In genomic region chr12:35291941-35292341, GRCm38 (mm10) we compare ENCODE assay signal across 14 mouse cellular contexts.
DNase-seq lines count a peak whose midpoint lies in the region; ATAC-seq and TF ChIP-seq lines count a peak whose summit lies in the region.
"Had no signal": no experiment of that assay in that cellular context is flagged by ENCODE, and none has a peak within 500 bp of the region (broad histone marks: within the 10 kb centered on the region; RNA-seq: fewer than 3 reads in every experiment).

No protein-coding gene starts in this region.

- no peak for TF ChIP-seq POLR2A in bone marrow macrophage, adult 2 months (IDR thresholded peaks at IDR 0.05; ENCODE audit: borderline replicate concordance, low read depth, low read length)

- no peaks in the 10 kb centered on the region for H3K4me1 ChIP-seq in heart, embryonic 11.5 days (ENCODE audit: control insufficient read depth, insufficient read depth, low read length)
- H3K4me1 ChIP-seq in bone marrow macrophage, adult 2 months (ENCODE audit: control insufficient read depth, insufficient read depth, low read length), result peaks cover 33% of the 10 kb centered on the region
- H3K4me1 ChIP-seq: hindbrain, embryonic 13.5 days; stomach, embryonic 15.5 days had no signal

- H3ac ChIP-seq in C2C12 (ENCODE audit: control insufficient read depth, insufficient read length, low read depth), result no peak overlapping the region

- H3K27me3 ChIP-seq in heart, embryonic 11.5 days (ENCODE audit: control insufficient read depth, insufficient read depth, low read length), result no peaks in the 10 kb centered on the region
- H3K27me3 ChIP-seq in C2C12 (ENCODE audit: control insufficient read depth, insufficient read depth, insufficient read length), result no peaks in the 10 kb centered on the region
- H3K27me3 ChIP-seq: hindbrain, embryonic 13.5 days; stomach, embryonic 15.5 days had no signal

- 81% methylated on average over 6 of the region's 6 CpGs for WGBS in heart, embryonic 11.5 days (ENCODE audit: insufficient replicate concordance)

- H3K79me3 ChIP-seq in C2C12 (ENCODE audit: low read depth), result no peaks in the 10 kb centered on the region

- no peak overlapping the region for H3K4me2 ChIP-seq in heart, embryonic 11.5 days
- H3K4me2 ChIP-seq: hindbrain, embryonic 13.5 days; stomach, embryonic 15.5 days had no signal

- H3K9me3 ChIP-seq in heart, embryonic 11.5 days (replicated peaks; ENCODE audit: control insufficient read depth, low read length), result no peaks in the 10 kb centered on the region
- H3K9me3 ChIP-seq: hindbrain, embryonic 13.5 days; stomach, embryonic 15.5 days had no signal

- no peak for ATAC-seq in heart, embryonic 11.5 days (replicated peaks; ENCODE audit: insufficient number of reproducible peaks, low FRiP score, low TSS enrichment)
- ATAC-seq in megakaryocyte progenitor cell, adult 5-6 weeks (replicated peaks; ENCODE audit: poor library complexity), result peak; percentile 81

- H3K4me3 ChIP-seq in heart, embryonic 11.5 days (ENCODE audit: low read depth, low read length), result no peak overlapping the region
- H3K4me3 ChIP-seq in C2C12 (ENCODE audit: insufficient read depth, poor library complexity, severe bottlenecking), result no peak overlapping the region
- no peak overlapping the region; the same call in 1 of the 2 replicates for H3K4me3 ChIP-seq in bone marrow macrophage, adult 2 months (ENCODE audit: insufficient read depth, low read length)
- H3K4me3 ChIP-seq: hindbrain, embryonic 13.5 days; stomach, embryonic 15.5 days had no signal

- no peaks in the 10 kb centered on the region for H3K36me3 ChIP-seq in heart, embryonic 11.5 days (ENCODE audit: control insufficient read depth, insufficient read depth, low read length)
- H3K36me3 ChIP-seq in C2C12 (ENCODE audit: control insufficient read depth, insufficient read depth), result no peaks in the 10 kb centered on the region
- H3K36me3 ChIP-seq: hindbrain, embryonic 13.5 days; stomach, embryonic 15.5 days had no signal

- H3K79me2 ChIP-seq in C2C12 (ENCODE audit: control insufficient read depth, insufficient read depth), result no peaks in the 10 kb centered on the region

- H3K27ac ChIP-seq in heart, embryonic 11.5 days (ENCODE audit: low read depth, low read length), result no peak overlapping the region
- H3K27ac ChIP-seq in bone marrow macrophage, adult 2 months (ENCODE audit: insufficient read depth, low read depth, low read length), result peak overlapping the region; percentile 95
- H3K27ac ChIP-seq: hindbrain, embryonic 13.5 days; stomach, embryonic 15.5 days had no signal

- H3K9ac ChIP-seq in heart, embryonic 11.5 days (ENCODE audit: low read depth, low read length), result no peak overlapping the region
- H3K9ac ChIP-seq: hindbrain, embryonic 13.5 days; stomach, embryonic 15.5 days had no signal

- TF ChIP-seq CTCF in C2C12 (IDR thresholded peaks at IDR 0.05; ENCODE audit: control insufficient read depth, insufficient read depth, insufficient read length), result no peak
- TF ChIP-seq CTCF in bone marrow macrophage, adult 2 months (IDR thresholded peaks at IDR 0.05; ENCODE audit: low read depth, low read length), result no peak

- DNase-seq in heart, adult 11 months, result peak; percentile 94
- DNase-seq in urinary bladder, adult 2 months (ENCODE audit: low spot score), result no peak
- no peak for DNase-seq in cerebellum, postnatal 25 days
- DNase-seq in urinary bladder, postnatal 25 days (ENCODE audit: low spot score), result no peak
- DNase-seq: cerebellum, adult 11-12 months; gastrocnemius, postnatal 14 days; kidney, adult 9 months; layer of hippocampus, adult 9-11 months had no signal

TF ChIP-seq in C2C12, 6 proteins besides CTCF, POLR2A, EP300 and RAD21:
- TF ChIP-seq MAX (IDR thresholded peaks at IDR 0.05) (peak; percentile 48), MYOD1 (IDR thresholded peaks at IDR 0.05; ENCODE audit: control insufficient read depth, insufficient read length, low read depth) (no peak), FOSL1 (IDR thresholded peaks at IDR 0.05; ENCODE audit: insufficient read depth, low read length, poor library complexity, severe bottlenecking) (no peak), CEBPB (IDR thresholded peaks at IDR 0.05; ENCODE audit: low read depth) (peak; percentile 84)
